Mouse (Mus musculus) spleen, embryonic (tissue): ENCODE results near the gene AC170998.1.
"Not testable (repeated sequence)": the region's sequence is repeated elsewhere in the genome, so short reads cannot be mapped to it uniquely, and the experiment has no call there.

Source experiments
- CTCF ChIA-PET: fragments of 350-600 bp; sonication (Branson Sonifier 250); formaldehyde crosslinking; loops from one replicate; lab custom pipeline; 2022; lab: Charles Lee

The AC170998.1 gene

GRCm38 (mm10) chr17:28706697-28707096 is 19.2 kb upstream of the AC170998.1 start:
- CTCF ChIA-PET, result no interaction called here

GRCm38 (mm10) chr17:28707136-28707627 is 18.7 kb upstream of the AC170998.1 start:
- CTCF ChIA-PET, result interaction anchor here (0.5 kb wide), 1 partner anchor 1062 kb away, joined by 4 read pairs; no protein-coding TSS in a partner anchor

GRCm38 (mm10) chr17:28707816-28708215 is 18.1 kb upstream of the AC170998.1 start:
- CTCF ChIA-PET, result interaction anchor here (0.5 kb wide), 1 partner anchor 1062 kb away, joined by 4 read pairs; no protein-coding TSS in a partner anchor

- CTCF ChIA-PET, result no interaction called here
Observed at GRCm38 (mm10) chr17:28708989-28709388, 16.9 kb upstream of the AC170998.1 start.

- CTCF ChIA-PET, result no interaction called here
Observed at GRCm38 (mm10) chr17:28709552-28710290, 16.2 kb upstream of the AC170998.1 start.

- CTCF ChIA-PET, result no interaction called here
Observed at GRCm38 (mm10) chr17:28710291-28710688, 15.6 kb upstream of the AC170998.1 start.

- CTCF ChIA-PET, result no interaction called here
Observed at GRCm38 (mm10) chr17:28711237-28711636, 14.6 kb upstream of the AC170998.1 start.

GRCm38 (mm10) chr17:28712305-28712704 is 13.6 kb upstream of the AC170998.1 start:
- CTCF ChIA-PET, result no interaction called here

- CTCF ChIA-PET, result no interaction called here
Observed at GRCm38 (mm10) chr17:28714006-28714405, 11.9 kb upstream of the AC170998.1 start.

GRCm38 (mm10) chr17:28715832-28716548 is 9.9 kb upstream of the AC170998.1 start:
- CTCF ChIA-PET, result no interaction called here

- CTCF ChIA-PET, result no interaction called here
Observed at GRCm38 (mm10) chr17:28717535-28717934, 8.3 kb upstream of the AC170998.1 start.

- CTCF ChIA-PET, result not testable (repeated sequence)
Observed at GRCm38 (mm10) chr17:28727511-28727910, 1.6 kb downstream of the AC170998.1 start.

GRCm38 (mm10) chr17:28735317-28736105 is 9.6 kb downstream of the AC170998.1 start:
- CTCF ChIA-PET, result interaction anchor here (1.0 kb wide), 1 partner anchor 43 kb away, joined by 3 read pairs; no protein-coding TSS in a partner anchor

GRCm38 (mm10) chr17:28736486-28736885 is 10.6 kb downstream of the AC170998.1 start:
- CTCF ChIA-PET, result no interaction called here

GRCm38 (mm10) chr17:28737973-28738372 is 12.1 kb downstream of the AC170998.1 start:
- CTCF ChIA-PET, result interaction anchor here (0.7 kb wide), 1 partner anchor 47 kb away, joined by 8 read pairs; no protein-coding TSS in a partner anchor

- CTCF ChIA-PET, result interaction anchor here (0.6 kb wide), 1 partner anchor 932 kb away, joined by 3 read pairs; no protein-coding TSS in a partner anchor
Observed at GRCm38 (mm10) chr17:28739244-28739643, 13.4 kb downstream of the AC170998.1 start.

GRCm38 (mm10) chr17:28743145-28743866 is 17.4 kb downstream of the AC170998.1 start:
- CTCF ChIA-PET, result no interaction called here

- CTCF ChIA-PET, result interaction anchor here (0.6 to 0.7 kb wide), 2 partner anchors 14 to 1300 kb away, joined by 3 to 6 read pairs; no protein-coding TSS in a partner anchor
Observed at GRCm38 (mm10) chr17:28743916-28744315, 18.0 kb downstream of the AC170998.1 start.

GRCm38 (mm10) chr17:28745773-28746172 is 19.9 kb downstream of the AC170998.1 start:
- CTCF ChIA-PET, result no interaction called here

GRCm38 (mm10) chr17:28748001-28748400 is 22.1 kb downstream of the AC170998.1 start:
- CTCF ChIA-PET, result interaction anchor here (0.7 kb wide), 1 partner anchor 1267 kb away, joined by 3 read pairs; no protein-coding TSS in a partner anchor

GRCm38 (mm10) chr17:28750580-28750979 is 24.7 kb downstream of the AC170998.1 start:
- CTCF ChIA-PET, result no interaction called here
